Mouse (Mus musculus) forebrain, embryonic 14.5 days (tissue): ENCODE measurements around the gene Zhx3. TPM values are rescaled to one million over a fixed set of nuclear protein-coding genes. Genes with fewer than 3 reads are reported as not detected.
A peak's percentile ranks its signal among the peaks of the same experiment; 100 is the strongest.

Experiments used
- ATAC-seq: fragments of 200-750 bp; cut with Nextera tagmentation; 2 replicates; pipeline ENCODE4 v1.8.0; 2017; ENCODE audit warnings: mild to moderate bottlenecking, moderate library complexity
- DNase-seq: peaks from one replicate; pipeline ENCODE4 v3.0.0-alpha.2; 2015; ENCODE audit warnings: low spot score
- H3K27ac ChIP-seq: fragments of 300-500 bp; sonication (generic); 2 replicates; pipeline ENCODE4 v1.5.1; 2014; ENCODE audit warnings: low read depth, mild to moderate bottlenecking, control low read depth, low read length, moderate library complexity
- H3K27me3 ChIP-seq: fragments of 300-500 bp; sonication (generic); replicated peaks from 2 replicates; pipeline ENCODE4 v1.6.1; 2014; ENCODE audit warnings: low read length, control low read depth, mixed read lengths; ENCODE audit not compliant: control insufficient read depth, insufficient read depth
- H3K36me3 ChIP-seq: fragments of 300-500 bp; sonication (generic); 2 replicates; pipeline ENCODE4 v1.6.1; 2014; ENCODE audit warnings: low read length, control low read depth; ENCODE audit not compliant: control insufficient read depth, insufficient read depth
- H3K4me1 ChIP-seq: fragments of 300-500 bp; sonication (generic); 2 replicates; pipeline ENCODE4 v1.6.1; 2014; ENCODE audit warnings: antibody characterized with exemption, low read length, control low read depth; ENCODE audit not compliant: control insufficient read depth, insufficient read depth
- H3K4me2 ChIP-seq: fragments of 300-500 bp; sonication (generic); 2 replicates; pipeline ENCODE4 v1.6.1; 2014; ENCODE audit warnings: mild to moderate bottlenecking, control low read depth, low read length
- H3K4me3 ChIP-seq: fragments of 300-500 bp; sonication (generic); 2 replicates; pipeline ENCODE4 v1.5.1; 2014; ENCODE audit warnings: low read depth, low read length, control low read depth
- H3K9ac ChIP-seq: fragments of 300-500 bp; sonication (generic); 2 replicates; pipeline ENCODE4 v1.6.1; 2014; ENCODE audit warnings: mild to moderate bottlenecking, low read length, control low read depth, moderate library complexity
- H3K9me3 ChIP-seq: fragments of 300-500 bp; sonication (generic); replicated peaks from 2 replicates; pipeline ENCODE4 v1.6.1; 2016; ENCODE audit warnings: low read length, control low read depth, mixed read lengths; ENCODE audit not compliant: control insufficient read depth
- WGBS: fragments of 180-500 bp; shearing (Covaris S2); extraction: QIAGEN DNeasy Blood & Tissue Kit; methylation state at CpG from one replicate; pipeline ENCODE4 v1.1.7; 2014; 5-methylcytosine and 5-hydroxymethylcytosine counted together
- polyA plus RNA-seq: library from polyadenylated mRNA; unstranded; fragments of >200 nt; fragmentation: Nextera tagmentation; extraction: Ambion mirVana; gene quantifications from 2 replicates; pipeline ENCODE4 v1.2.1, GENCODE M21; 2014

Gene Zhx3
- polyA plus RNA-seq, 1 experiment from 2014 or later = 10.8 TPM

- WGBS = 95% methylated on average over 5 of the region's 5 CpGs
- DNase-seq (no peak), ATAC-seq (no peak)
- peaks cover 48% of the 10 kb centered on the region for H3K4me1 ChIP-seq
- no peak overlapping the region for H3K27ac ChIP-seq
- no peak overlapping the region for H3K4me2 ChIP-seq
- no peaks in the 10 kb centered on the region for H3K9me3 ChIP-seq
- H3K36me3 ChIP-seq = peaks cover 38% of the 10 kb centered on the region
- H3K27me3 ChIP-seq = no peaks in the 10 kb centered on the region
- H3K9ac ChIP-seq = no peak overlapping the region
- H3K4me3 ChIP-seq = no peak overlapping the region
These were observed 137.0 kb downstream of the Zhx3 start for GRCm38 (mm10) chr2:160735706-160736310.

DNA sequence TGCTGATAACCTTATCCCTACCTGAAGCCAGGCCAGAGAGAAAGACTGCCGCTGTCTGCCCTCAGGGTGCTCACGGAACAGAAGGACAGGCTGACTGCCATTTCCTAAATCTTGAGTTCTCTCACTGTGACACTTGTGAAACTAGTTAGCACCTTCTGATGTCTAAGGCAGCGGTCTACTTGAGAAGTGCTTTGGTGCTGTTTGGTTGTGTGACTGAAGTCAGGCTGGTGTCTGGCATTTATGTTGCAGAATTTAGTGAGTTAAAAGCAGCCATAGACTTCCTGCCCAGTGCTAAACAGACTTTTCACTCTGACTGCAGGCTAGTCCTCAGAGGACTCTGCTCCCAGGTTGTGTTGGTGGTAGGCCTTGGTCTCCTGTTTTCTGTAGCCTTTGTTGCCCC, 138.5 kb downstream of the Zhx3 start:
- H3K9ac ChIP-seq = no peak overlapping the region
- no peak overlapping the region for H3K27ac ChIP-seq
- peaks cover 33% of the 10 kb centered on the region for H3K4me1 ChIP-seq
- H3K27me3 ChIP-seq = no peaks in the 10 kb centered on the region
- no peak for DNase-seq
- H3K4me3 ChIP-seq = no peak overlapping the region
- H3K9me3 ChIP-seq = no peaks in the 10 kb centered on the region
- WGBS = 81% methylated on average over 3 of the region's 3 CpGs
- H3K4me2 ChIP-seq = peak overlapping the region; percentile 93
- no peak for ATAC-seq
- H3K36me3 ChIP-seq = peaks cover 38% of the 10 kb centered on the region

DNA sequence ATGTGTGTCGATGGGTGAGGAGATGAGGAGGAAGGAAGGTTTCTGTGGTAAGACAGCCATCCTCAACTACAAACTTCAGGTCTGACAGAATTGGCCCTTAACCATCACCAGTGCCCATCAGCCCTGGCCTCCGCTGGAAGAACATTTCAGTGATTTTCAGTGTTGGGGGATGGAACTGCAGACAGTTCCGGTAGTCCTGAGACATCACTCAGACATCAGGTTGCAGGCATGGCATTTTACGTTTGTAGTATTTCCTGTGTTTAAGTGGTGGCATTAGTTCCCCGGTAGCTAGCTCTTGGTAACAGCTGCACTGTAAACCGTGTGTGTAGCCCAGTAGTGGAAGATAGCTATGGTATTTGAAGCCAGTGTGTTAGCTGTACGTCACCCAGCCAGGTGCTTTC, 139.7 kb downstream of the Zhx3 start:
- Histone ChIP-seq H3K27ac (no peak overlapping the region), H3K4me3 (peak overlapping the region; percentile 88), H3K27me3 (no peaks in the 10 kb centered on the region), H3K9ac (peak overlapping the region; percentile 100), H3K4me2 (peak overlapping the region; percentile 93), H3K36me3 (peaks cover 32% of the 10 kb centered on the region), H3K4me1 (peaks cover 28% of the 10 kb centered on the region), H3K9me3 (no peaks in the 10 kb centered on the region)
- WGBS = 70% methylated on average over 7 of the region's 7 CpGs
- ATAC-seq (no peak), DNase-seq (no peak)

- DNase-seq = no peak
- Histone ChIP-seq H3K36me3 (peaks cover 28% of the 10 kb centered on the region), H3K4me1 (peaks cover 28% of the 10 kb centered on the region), H3K9me3 (no peaks in the 10 kb centered on the region), H3K4me3 (peak overlapping the region; percentile 88), H3K27me3 (no peaks in the 10 kb centered on the region), H3K9ac (peak overlapping the region; percentile 100), H3K27ac (no peak overlapping the region), H3K4me2 (peak overlapping the region; percentile 93)
- 39% methylated on average over 9 of the region's 9 CpGs for WGBS
- ATAC-seq = no peak
These were observed 140.3 kb downstream of the Zhx3 start for GRCm38 (mm10) chr2:160732420-160732995.

- peak; percentile 60 for DNase-seq
- peak; percentile 13 for ATAC-seq
- H3K4me1 ChIP-seq = peaks cover 29% of the 10 kb centered on the region
These were observed 140.9 kb downstream of the Zhx3 start for GRCm38 (mm10) chr2:160731839-160732261.

GRCm38 (mm10) chr2:160731117-160731838, 141.5 kb downstream of the Zhx3 start, which contains the start of gene Plcg1:
Plcg1 (plus strand) TSS chr2:160731300.
- H3K4me2 ChIP-seq = peak within 1 kb of the TSS; percentile 93
- DNase-seq = peak; percentile 98
- peaks cover 25% of the 10 kb centered on the region for H3K36me3 ChIP-seq
- peak within 1 kb of the TSS; percentile 98 for H3K27ac ChIP-seq
- under 1% methylated on average over 64 of the region's 99 CpGs for WGBS
- H3K4me1 ChIP-seq = peaks cover 31% of the 10 kb centered on the region
- peak; percentile 96 for ATAC-seq
- peak within 1 kb of the TSS; percentile 100 for H3K9ac ChIP-seq
- H3K27me3 ChIP-seq = no peaks in the 10 kb centered on the region
- H3K4me3 ChIP-seq = peak within 1 kb of the TSS; percentile 88
- H3K9me3 ChIP-seq = no peaks in the 10 kb centered on the region

More at GRCm38 (mm10) chr2:160731839-160732261, 140.9 kb downstream of the Zhx3 start:
- peaks cover 25% of the 10 kb centered on the region for H3K36me3 ChIP-seq
- no peaks in the 10 kb centered on the region for H3K9me3 ChIP-seq
- WGBS = under 1% methylated on average over 32 of the region's 32 CpGs
- peak overlapping the region; percentile 100 for H3K9ac ChIP-seq
- H3K4me3 ChIP-seq = peak overlapping the region; percentile 88
- H3K27ac ChIP-seq = peak overlapping the region; percentile 98
- H3K4me2 ChIP-seq = peak overlapping the region; percentile 93
- H3K27me3 ChIP-seq = no peaks in the 10 kb centered on the region

DNA sequence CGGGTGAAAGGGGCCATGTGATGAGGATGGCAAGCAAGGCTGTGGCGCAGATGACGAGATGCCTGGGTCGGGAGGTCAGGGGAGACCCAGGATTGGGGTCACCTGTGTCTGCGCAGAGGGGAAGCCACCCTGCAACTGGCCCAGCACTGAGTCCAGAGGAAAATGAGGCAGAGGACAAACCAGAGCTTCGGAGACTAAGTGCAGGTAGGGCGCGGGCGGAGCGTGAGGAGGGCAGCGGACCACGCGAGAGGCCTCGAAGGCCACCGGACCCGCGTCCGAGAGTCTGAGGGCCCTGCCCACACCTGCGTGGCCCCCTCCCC, 142.0 kb downstream of the Zhx3 start:
- 8% methylated on average over 16 of the region's 19 CpGs for WGBS
- no peak for ATAC-seq

DNA sequence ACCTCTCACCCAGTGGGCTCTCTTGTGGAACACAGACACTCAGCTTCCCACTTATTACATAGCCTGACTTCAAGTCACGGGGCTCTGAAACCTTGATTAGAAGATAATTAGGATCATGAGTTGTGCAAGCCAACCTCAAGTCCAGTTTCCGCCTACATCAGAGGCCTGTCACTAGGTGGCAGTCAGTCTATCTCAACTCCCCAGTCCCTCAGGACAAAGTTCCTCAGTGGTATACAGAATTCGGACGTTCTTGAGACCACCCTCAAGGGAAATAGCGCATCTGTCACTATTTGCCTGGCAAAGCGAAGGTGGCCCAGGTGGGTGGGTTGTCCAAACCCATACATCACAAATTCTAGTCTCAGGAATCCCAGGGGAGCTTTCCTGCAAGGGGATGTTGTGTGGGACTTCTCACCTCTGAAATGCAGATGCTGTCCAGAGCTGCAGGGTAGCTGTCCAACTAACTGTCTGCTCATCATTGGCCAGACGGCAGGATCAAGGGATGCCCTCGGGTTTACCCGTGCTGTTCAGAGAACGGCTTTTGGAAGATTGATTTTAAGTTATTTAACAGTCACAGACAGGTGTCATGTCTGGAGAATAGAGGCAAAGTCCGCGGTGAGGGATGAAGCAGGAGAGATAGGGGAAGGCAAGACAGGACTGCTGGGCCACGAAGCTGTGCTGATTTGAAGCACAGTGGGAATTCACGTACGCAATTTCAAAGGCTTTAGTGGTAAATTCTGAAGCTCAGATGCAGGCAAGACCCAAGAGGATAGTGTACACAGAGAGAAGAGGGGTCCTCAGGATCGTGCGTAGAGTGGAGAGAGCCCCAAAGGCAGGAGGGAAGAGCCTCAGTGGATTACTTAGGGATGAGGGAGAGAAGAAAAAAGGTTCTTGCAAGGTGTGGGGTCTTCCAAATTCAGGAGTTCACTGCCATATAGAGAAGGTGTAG, 142.7 kb downstream of the Zhx3 start:
- WGBS = 41% methylated on average over 17 of the region's 17 CpGs

More for the DNA sequence above, 142.0 kb downstream of the Zhx3 start:
- 0 out of 2 replicates have a peak overlapping the region, but pooled peaks have one; percentile 98 for H3K27ac ChIP-seq
- no peaks in the 10 kb centered on the region for H3K27me3 ChIP-seq
- peaks cover 28% of the 10 kb centered on the region for H3K4me1 ChIP-seq
- peak overlapping the region; percentile 93 for H3K4me2 ChIP-seq
- peaks cover 22% of the 10 kb centered on the region for H3K36me3 ChIP-seq
- no peaks in the 10 kb centered on the region for H3K9me3 ChIP-seq
- peak overlapping the region; percentile 88 for H3K4me3 ChIP-seq
- H3K9ac ChIP-seq = peak overlapping the region; percentile 100
- DNase-seq = no peak

More for the DNA sequence above, 142.7 kb downstream of the Zhx3 start:
- ATAC-seq (no peak), DNase-seq (no peak)
- Histone ChIP-seq H3K36me3 (peaks cover 22% of the 10 kb centered on the region), H3K4me3 (peak overlapping the region; percentile 88), H3K9me3 (no peaks in the 10 kb centered on the region), H3K9ac (peak overlapping the region; percentile 100; the same call in 1 of the 2 replicates), H3K27me3 (no peaks in the 10 kb centered on the region), H3K4me1 (peaks cover 28% of the 10 kb centered on the region), H3K4me2 (peak overlapping the region; percentile 93), H3K27ac (no peak overlapping the region)
